Mouse (Mus musculus) liver, embryonic 12.5 days (tissue): ENCODE measurements around the gene BC051142. TPM values are rescaled to one million over a fixed set of nuclear protein-coding genes. Genes with fewer than 3 reads are reported as not detected.
"Not testable (repeated sequence)": the region's sequence is repeated elsewhere in the genome, so short reads cannot be mapped to it uniquely, and the experiment has no call there.

Experiments used
- ATAC-seq: fragments of 200-750 bp; cut with Nextera tagmentation; 2 replicates; pipeline ENCODE4 v1.8.0; 2017; ENCODE audit warnings: moderate number of reproducible peaks, mild to moderate bottlenecking, moderate library complexity
- H3K27ac ChIP-seq: fragments of 300-500 bp; sonication (generic); 2 replicates; pipeline ENCODE4 v1.5.1; 2016; ENCODE audit warnings: mild to moderate bottlenecking
- H3K27me3 ChIP-seq: fragments of 300-500 bp; sonication (generic); replicated peaks from 2 replicates; pipeline ENCODE4 v1.6.1; 2016; ENCODE audit warnings: mild to moderate bottlenecking, moderate library complexity
- H3K36me3 ChIP-seq: fragments of 300-500 bp; sonication (generic); 2 replicates; pipeline ENCODE4 v1.6.1; 2016; ENCODE audit warnings: mild to moderate bottlenecking, moderate library complexity
- H3K4me1 ChIP-seq: fragments of 300-500 bp; sonication (generic); 2 replicates; pipeline ENCODE4 v1.6.1; 2016
- H3K4me2 ChIP-seq: fragments of 300-500 bp; sonication (generic); 2 replicates; pipeline ENCODE4 v1.6.1; 2016; ENCODE audit warnings: mild to moderate bottlenecking, moderate library complexity
- H3K4me3 ChIP-seq: fragments of 300-500 bp; sonication (generic); 2 replicates; pipeline ENCODE4 v1.5.1; 2016; ENCODE audit warnings: mild to moderate bottlenecking, moderate library complexity
- H3K9ac ChIP-seq: fragments of 300-500 bp; sonication (generic); 2 replicates; pipeline ENCODE4 v1.6.1; 2016; ENCODE audit warnings: mild to moderate bottlenecking, moderate library complexity
- H3K9me3 ChIP-seq: fragments of 300-500 bp; sonication (generic); replicated peaks from 2 replicates; pipeline ENCODE4 v1.6.1; 2016; ENCODE audit warnings: mild to moderate bottlenecking, moderate library complexity
- WGBS: fragments of 180-500 bp; shearing (Covaris S2); methylation state at CpG from one replicate; pipeline ENCODE4 v1.1.7; 2016; ENCODE audit not compliant: insufficient replicate concordance; 5-methylcytosine and 5-hydroxymethylcytosine counted together
- polyA plus RNA-seq: library from polyadenylated mRNA; unstranded; fragments of >200 nt; fragmentation: Nextera tagmentation; extraction: Ambion mirVana; gene quantifications from 2 replicates; pipeline ENCODE4 v1.2.1, GENCODE M21; 2016

BC051142 gene
- polyA plus RNA-seq, 1 experiment from 2014 or later: 0.18 TPM

DNA sequence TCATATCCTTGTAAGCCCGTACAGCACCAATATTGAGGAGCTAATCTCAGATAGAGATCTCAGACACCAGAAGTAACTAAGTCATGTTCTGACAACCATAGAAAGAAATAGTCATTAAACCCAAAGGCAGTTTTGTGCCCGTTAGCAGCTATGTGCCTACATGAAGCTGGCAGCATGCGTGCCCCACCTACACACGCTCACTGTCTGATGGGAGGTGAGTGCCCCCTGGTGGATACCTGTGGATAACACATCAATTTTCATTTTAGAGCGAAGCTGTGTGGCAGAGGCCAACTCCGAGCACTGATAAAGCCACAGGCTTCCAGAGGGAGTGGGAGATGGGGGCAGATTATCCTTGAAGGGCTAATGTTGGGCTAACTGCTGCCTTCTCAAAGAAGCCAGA, 12.5 kb downstream of the BC051142 start:
- Histone ChIP-seq H3K9me3 (no peaks in the 10 kb centered on the region), H3K4me1 (no peaks in the 10 kb centered on the region), H3K4me3 (no peak overlapping the region), H3K4me2 (no peak overlapping the region), H3K27ac (no peak overlapping the region), H3K36me3 (no peaks in the 10 kb centered on the region), H3K9ac (no peak overlapping the region), H3K27me3 (peaks cover 4% of the 10 kb centered on the region; the same call in 1 of the 2 replicates)
- no peak for ATAC-seq
- 17% methylated on average over 6 of the region's 6 CpGs for WGBS

DNA sequence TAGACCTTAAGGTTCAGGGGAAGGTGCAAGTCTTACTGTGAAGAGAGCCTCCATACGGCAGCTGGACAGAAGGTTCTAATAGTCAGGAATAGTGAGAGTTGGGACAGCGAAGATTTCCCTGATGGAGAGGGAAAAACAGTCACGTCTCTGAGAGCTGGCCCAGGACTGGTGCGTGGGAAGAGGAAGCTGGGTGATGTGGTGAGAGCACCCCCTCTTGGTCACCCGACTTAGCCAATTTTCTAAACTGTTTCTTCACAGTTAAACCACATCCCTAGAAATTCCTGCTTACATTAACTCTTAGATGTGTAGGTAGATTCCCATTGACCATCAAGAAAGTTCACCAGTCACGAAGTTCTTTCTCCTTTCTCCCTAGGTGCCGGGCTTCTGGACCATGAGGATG, 21.4 kb downstream of the BC051142 start:
- no peaks in the 10 kb centered on the region for H3K36me3 ChIP-seq
- no peak overlapping the region for H3K9ac ChIP-seq
- no peak overlapping the region for H3K4me2 ChIP-seq
- peaks cover 21% of the 10 kb centered on the region; the same call in 1 of the 2 replicates for H3K27me3 ChIP-seq
- H3K27ac ChIP-seq: no peak overlapping the region
- no peak for ATAC-seq
- 49% methylated on average over 7 of the region's 7 CpGs for WGBS
- no peaks in the 10 kb centered on the region for H3K4me1 ChIP-seq
- no peak overlapping the region for H3K4me3 ChIP-seq
- no peaks in the 10 kb centered on the region for H3K9me3 ChIP-seq

DNA sequence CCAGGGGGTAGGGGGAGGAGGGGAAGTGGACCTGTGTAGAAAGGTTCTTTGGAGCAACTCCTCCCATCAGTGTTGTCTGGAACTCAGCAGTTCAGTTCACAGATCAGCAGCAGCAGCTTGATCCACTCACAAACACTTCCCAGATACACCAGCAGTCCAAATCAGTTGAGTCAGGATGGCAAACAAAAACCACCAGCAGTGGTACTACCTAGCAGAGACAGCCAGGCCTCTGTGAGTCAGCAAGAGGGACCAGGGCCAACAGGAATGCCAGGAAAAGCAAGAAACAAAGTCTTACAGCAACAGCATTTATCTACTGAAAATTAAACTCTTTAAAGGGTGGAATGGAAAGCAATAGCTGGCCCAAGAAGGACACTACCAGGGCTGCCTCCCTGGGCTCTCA, 29.0 kb downstream of the BC051142 start:
- Histone ChIP-seq H3K36me3 (no peaks in the 10 kb centered on the region), H3K27ac (no peak overlapping the region), H3K4me2 (no peak overlapping the region), H3K9me3 (no peaks in the 10 kb centered on the region), H3K4me1 (no peaks in the 10 kb centered on the region), H3K9ac (no peak overlapping the region), H3K4me3 (no peak overlapping the region), H3K27me3 (0 out of 2 replicates have a peak, but pooled peaks cover 10% of the 10 kb centered on the region)
- no peak for ATAC-seq

DNA sequence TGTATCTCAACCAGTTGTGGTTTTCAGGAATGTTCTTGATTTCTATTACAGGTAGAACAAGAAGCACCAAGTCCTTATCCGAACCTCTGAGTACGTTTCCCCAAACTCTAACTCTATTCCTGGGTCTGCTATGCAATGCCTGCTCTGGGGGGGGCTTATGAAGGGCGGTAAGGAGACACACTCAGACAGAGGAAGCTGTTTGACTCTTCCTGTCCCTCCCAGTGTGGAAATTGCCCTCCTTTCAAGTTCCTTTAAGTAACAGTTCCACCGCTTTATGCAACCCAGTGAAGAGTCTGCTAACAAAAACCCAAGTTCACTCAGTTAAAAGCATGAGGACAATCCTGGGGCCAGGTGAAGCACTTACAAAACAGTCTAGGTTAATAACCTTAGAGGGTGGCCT, 38.5 kb downstream of the BC051142 start:
- Histone ChIP-seq H3K4me1 (no peaks in the 10 kb centered on the region), H3K4me3 (no peak overlapping the region), H3K4me2 (no peak overlapping the region), H3K27me3 (no peaks in the 10 kb centered on the region), H3K27ac (no peak overlapping the region), H3K9me3 (no peaks in the 10 kb centered on the region), H3K36me3 (no peaks in the 10 kb centered on the region), H3K9ac (no peak overlapping the region)
- no peak for ATAC-seq
- WGBS: 32% methylated on average over 4 of the region's 4 CpGs

DNA sequence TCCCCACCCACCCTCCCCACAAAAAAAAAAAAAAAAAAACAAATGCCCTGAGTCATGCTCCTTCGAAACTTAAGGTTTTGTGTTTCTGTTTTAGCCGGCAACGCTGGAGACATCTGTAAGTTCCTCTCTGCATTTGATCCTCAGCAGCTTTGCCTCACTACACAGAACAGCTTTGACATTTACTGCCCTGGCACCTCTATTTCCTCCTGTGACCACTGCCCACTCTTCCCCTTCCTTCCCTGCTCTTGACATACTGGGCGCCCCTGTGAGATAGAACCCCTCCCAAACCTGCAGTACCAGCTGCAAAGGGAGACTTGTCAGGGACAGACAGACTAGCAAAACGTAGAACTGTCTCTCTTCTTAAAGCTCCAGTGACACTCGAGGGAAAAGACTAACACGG, 39.0 kb downstream of the BC051142 start:
- no peaks in the 10 kb centered on the region for H3K9me3 ChIP-seq
- H3K27me3 ChIP-seq: no peaks in the 10 kb centered on the region
- no peaks in the 10 kb centered on the region for H3K36me3 ChIP-seq
- no peak overlapping the region for H3K9ac ChIP-seq
- no peaks in the 10 kb centered on the region for H3K4me1 ChIP-seq
- H3K27ac ChIP-seq: no peak overlapping the region
- no peak overlapping the region for H3K4me2 ChIP-seq
- ATAC-seq: no peak
- 28% methylated on average over 7 of the region's 7 CpGs for WGBS
- H3K4me3 ChIP-seq: no peak overlapping the region

DNA sequence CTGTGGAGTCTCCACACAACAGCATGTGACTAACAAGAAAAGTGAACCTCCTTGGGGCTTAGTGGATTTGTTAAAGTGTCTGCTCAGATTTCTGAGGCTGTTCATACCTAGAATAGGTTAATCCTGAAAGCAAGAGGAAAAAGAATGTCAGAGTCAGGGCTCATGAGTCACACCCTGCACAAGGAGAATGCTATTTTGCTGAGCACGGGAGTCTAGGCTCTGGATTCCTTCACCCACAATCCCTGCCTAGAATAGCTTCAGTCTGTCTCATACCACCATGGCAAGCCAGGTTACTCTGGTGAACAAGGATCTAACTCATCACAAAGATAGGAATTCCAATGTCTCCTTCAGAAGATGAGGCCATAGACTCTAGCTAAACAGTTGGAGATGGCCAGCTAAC, 40.0 kb downstream of the BC051142 start:
- H3K4me2 ChIP-seq: no peak overlapping the region
- H3K4me1 ChIP-seq: no peaks in the 10 kb centered on the region
- 27% methylated on average over 1 of the region's 1 CpGs for WGBS
- H3K9me3 ChIP-seq: no peaks in the 10 kb centered on the region
- H3K27me3 ChIP-seq: no peaks in the 10 kb centered on the region
- ATAC-seq: no peak
- H3K36me3 ChIP-seq: no peaks in the 10 kb centered on the region
- no peak overlapping the region for H3K9ac ChIP-seq
- no peak overlapping the region for H3K4me3 ChIP-seq
- H3K27ac ChIP-seq: no peak overlapping the region

DNA sequence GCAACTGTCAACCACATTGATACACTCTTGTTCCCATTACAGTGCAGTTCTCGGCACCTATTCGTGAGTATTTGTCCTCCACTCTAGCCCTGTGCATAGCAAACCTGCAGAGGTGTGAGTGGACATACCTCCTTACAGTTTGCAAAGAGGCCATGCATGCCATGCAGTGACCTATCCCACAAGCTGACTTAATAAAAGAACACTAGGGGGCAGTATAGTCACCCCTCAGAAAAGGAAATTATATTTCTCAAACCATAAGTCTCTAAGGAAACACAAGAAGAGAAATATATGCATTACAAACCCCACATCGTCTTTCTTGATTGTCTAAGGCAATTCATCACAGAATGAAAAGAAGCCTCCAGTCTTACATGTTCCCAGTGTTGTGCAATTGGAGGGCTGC, 41.2 kb downstream of the BC051142 start:
- no peak overlapping the region for H3K4me2 ChIP-seq
- H3K9me3 ChIP-seq: no peaks in the 10 kb centered on the region
- no peak overlapping the region for H3K4me3 ChIP-seq
- H3K36me3 ChIP-seq: no peaks in the 10 kb centered on the region
- H3K27me3 ChIP-seq: no peaks in the 10 kb centered on the region
- ATAC-seq: no peak
- no peak overlapping the region for H3K27ac ChIP-seq
- WGBS: 22% methylated on average over 3 of the region's 3 CpGs
- H3K4me1 ChIP-seq: no peaks in the 10 kb centered on the region
- H3K9ac ChIP-seq: no peak overlapping the region

DNA sequence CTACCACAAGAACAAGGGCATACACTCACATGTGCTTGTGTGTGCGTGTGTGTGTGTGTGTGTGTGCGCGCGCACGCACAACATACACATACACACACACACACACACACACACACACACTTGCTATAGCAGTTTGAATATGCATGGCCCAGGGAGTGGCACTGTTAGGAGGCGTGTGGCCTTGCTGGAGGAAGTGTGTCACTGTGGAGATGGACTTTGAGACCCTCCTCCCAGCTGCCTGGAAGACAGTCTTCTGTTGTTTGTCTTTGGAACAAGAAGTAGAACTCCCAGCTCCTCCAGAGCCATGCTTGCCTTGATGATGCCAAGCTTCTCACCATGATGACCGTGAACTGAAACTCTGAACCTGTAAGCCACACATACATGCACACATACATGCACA, 43.4 kb downstream of the BC051142 start:
- H3K36me3 ChIP-seq: no peaks in the 10 kb centered on the region
- no peaks in the 10 kb centered on the region for H3K9me3 ChIP-seq
- H3K4me2 ChIP-seq: no peak overlapping the region
- H3K9ac ChIP-seq: no peak overlapping the region
- no peaks in the 10 kb centered on the region for H3K27me3 ChIP-seq
- 77% methylated on average over 7 of the region's 7 CpGs for WGBS
- peaks cover 4% of the 10 kb centered on the region; the same call in 1 of the 2 replicates for H3K4me1 ChIP-seq
- no peak overlapping the region for H3K27ac ChIP-seq
- no peak overlapping the region for H3K4me3 ChIP-seq
- no peak for ATAC-seq

DNA sequence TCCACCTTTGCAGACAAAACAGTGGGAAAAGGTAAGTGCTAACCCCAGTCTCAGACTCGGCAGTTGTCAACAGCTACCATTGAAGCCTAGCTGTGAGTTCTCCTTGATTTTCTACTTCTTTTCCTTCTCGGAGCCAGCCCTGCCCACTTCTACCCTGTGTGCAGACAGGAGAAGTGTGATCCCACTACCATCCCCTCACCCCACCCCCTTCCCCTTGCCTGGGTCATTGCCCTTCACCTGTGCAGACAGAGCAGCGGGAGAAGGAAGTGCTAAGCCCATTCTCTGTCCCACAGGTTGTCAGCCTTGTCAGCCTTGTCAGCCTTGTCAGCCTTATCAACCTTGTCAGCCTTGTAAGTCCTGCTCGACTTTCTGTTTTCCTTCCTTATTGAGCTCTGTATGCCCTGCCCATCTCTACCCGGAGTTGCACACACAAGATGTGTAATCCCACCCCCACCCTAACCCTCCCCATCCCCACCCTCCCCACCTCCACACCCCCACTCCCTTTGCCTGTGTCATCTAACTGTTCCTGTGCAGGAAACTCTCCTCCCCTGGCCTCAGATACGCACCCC, 49.9 kb downstream of the BC051142 start:
- peaks cover 40% of the 10 kb centered on the region for H3K4me1 ChIP-seq

DNA sequence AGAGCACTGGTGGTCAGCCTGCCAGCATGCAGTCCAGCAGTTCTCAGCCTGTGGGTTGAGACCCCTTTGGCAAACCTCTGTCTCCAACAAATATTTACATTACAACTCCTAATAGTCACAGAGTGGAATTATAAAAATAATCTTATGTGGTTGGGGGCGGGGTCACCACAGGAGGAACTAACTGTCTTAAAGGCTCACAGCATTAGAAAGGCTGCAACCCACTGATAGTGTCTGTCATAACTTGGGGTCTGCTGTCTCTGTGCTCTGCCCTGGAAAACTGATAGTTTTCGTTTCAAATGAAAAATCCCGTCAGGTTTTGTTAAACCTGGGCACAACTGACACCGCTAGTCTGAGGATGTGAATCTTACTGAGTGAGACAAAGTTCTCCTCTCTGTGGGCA, 59.0 kb downstream of the BC051142 start:
- Histone ChIP-seq H3K9me3 (no peaks in the 10 kb centered on the region), H3K27me3 (0 out of 2 replicates have a peak, but pooled peaks cover 6% of the 10 kb centered on the region), H3K4me1 (peaks cover 37% of the 10 kb centered on the region), H3K9ac (no peak overlapping the region), H3K4me2 (peak overlapping the region; percentile 36), H3K27ac (peak overlapping the region; percentile 51), H3K36me3 (no peaks in the 10 kb centered on the region), H3K4me3 (no peak overlapping the region)
- 14% methylated on average over 4 of the region's 4 CpGs for WGBS
- no peak for ATAC-seq

More for the DNA sequence above, 49.9 kb downstream of the BC051142 start:
- 9% methylated on average over 6 of the region's 6 CpGs for WGBS
- 0 out of 2 replicates have a peak overlapping the region, but pooled peaks have one; percentile 6 for H3K9ac ChIP-seq
- no peak overlapping the region for H3K4me3 ChIP-seq
- peak; percentile 85 for ATAC-seq
- H3K27me3 ChIP-seq: no peaks in the 10 kb centered on the region
- no peaks in the 10 kb centered on the region for H3K9me3 ChIP-seq
- H3K36me3 ChIP-seq: no peaks in the 10 kb centered on the region
- peak overlapping the region; percentile 46 for H3K4me2 ChIP-seq
- H3K27ac ChIP-seq: peak overlapping the region; percentile 11; the same call in 1 of the 2 replicates

DNA sequence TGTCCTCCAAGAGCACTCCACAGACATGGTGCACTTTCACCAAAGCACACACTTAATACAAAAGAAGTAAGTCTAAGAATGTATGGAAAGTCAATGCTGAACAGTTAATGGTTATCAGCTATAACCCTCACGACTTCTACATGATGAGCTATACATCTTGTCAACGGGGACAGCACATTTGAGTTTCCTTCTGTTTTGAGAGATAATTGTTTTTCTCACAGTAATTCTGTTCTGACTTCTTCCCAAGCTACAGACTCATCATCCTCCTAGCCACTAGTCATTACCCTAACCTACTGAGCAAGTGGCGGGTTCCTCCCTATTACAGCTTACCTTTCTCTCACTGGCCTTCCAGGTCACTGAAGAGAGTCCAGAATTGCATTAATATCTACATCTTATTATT, 60.6 kb downstream of the BC051142 start:
- peak; percentile 15; the same call in 1 of the 2 replicates for ATAC-seq
- no peaks in the 10 kb centered on the region for H3K9me3 ChIP-seq
- 20% methylated on average over 3 of the region's 3 CpGs for WGBS
- H3K4me2 ChIP-seq: no peak overlapping the region
- H3K9ac ChIP-seq: no peak overlapping the region
- H3K27ac ChIP-seq: no peak overlapping the region
- H3K27me3 ChIP-seq: 0 out of 2 replicates have a peak, but pooled peaks cover 6% of the 10 kb centered on the region
- no peaks in the 10 kb centered on the region for H3K36me3 ChIP-seq
- no peak overlapping the region for H3K4me3 ChIP-seq
- H3K4me1 ChIP-seq: peaks cover 37% of the 10 kb centered on the region

DNA sequence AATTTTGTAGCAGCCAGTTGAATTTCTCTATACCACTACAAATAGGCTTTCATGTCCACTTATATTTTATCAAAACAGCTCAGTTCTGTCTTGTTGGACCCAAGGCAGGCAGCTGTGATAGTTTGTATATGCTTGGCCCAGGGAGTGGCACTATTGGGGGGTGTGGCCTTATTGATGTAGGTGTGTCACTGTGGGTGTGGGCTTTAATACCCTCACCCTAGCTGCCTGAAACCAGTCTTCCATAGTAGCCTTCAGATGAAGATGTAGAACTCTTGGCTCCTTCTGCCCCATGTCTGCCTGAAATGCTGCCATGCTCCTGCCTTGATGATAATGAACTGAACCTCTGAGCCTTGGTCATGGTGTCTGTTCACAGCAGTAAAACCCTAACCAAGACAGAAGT, 67.3 kb downstream of the BC051142 start:
- not testable (repeated sequence) for H3K4me3 ChIP-seq, H3K4me1 ChIP-seq, H3K4me2 ChIP-seq, ATAC-seq, H3K36me3 ChIP-seq, H3K27ac ChIP-seq, H3K9me3 ChIP-seq, H3K9ac ChIP-seq
- peaks cover 31% of the 10 kb centered on the region; the same call in 1 of the 2 replicates for H3K27me3 ChIP-seq

DNA sequence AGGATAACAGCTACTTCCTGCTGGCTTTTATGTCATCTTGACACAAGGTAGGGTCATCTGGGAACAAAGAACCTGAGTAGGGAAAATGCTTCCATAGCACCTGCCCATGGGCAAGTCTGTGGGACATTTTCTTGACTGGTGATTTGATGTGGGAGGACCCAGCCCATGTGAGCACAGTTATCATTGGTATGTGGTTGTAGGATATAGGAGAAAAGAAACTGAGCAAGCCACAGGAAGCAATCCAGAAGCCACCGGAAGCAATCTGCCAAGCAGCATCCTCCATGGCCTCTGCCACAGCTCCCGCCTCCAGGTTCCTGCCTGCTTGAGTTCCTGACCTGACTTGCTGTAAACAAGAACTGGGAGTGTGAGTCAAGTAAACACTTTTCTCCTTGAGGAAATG, 71.9 kb downstream of the BC051142 start:
- ATAC-seq: no peak
- Histone ChIP-seq H3K4me1 (no peaks in the 10 kb centered on the region), H3K27me3 (peaks cover 68% of the 10 kb centered on the region), H3K4me2 (no peak overlapping the region), H3K9me3 (no peaks in the 10 kb centered on the region), H3K4me3 (no peak overlapping the region), H3K36me3 (no peaks in the 10 kb centered on the region), H3K27ac (no peak overlapping the region), H3K9ac (no peak overlapping the region)
- WGBS: 23% methylated on average over 2 of the region's 2 CpGs
